Mouse (Mus musculus) frontal cortex, postnatal 10 days (tissue): ENCODE measurements around the gene Epp13.
"Not testable (repeated sequence)": the region's sequence is repeated elsewhere in the genome, so short reads cannot be mapped to it uniquely, and the experiment has no call there.

ENCODE experiments used
- DNase-seq, 2 experiments: peaks; one replicate each; pipeline ENCODE4 v3.0.0; 2022; ENCODE audit warnings: low spot score in 2 of 2, mixed read lengths in 1 of 2

Gene Epp13

GRCm38 (mm10) chr7:6252410-6252809 is at the start of gene Epp13:
Gene Epp13, plus strand, starts transcription at chr7:6252710.
- no peak for DNase-seq

- DNase-seq, result no peak
These were observed 48.3 kb upstream of the Epp13 start for GRCm38 (mm10) chr7:6204200-6204599.

- no peak for DNase-seq
These were observed 39.4 kb upstream of the Epp13 start for GRCm38 (mm10) chr7:6213144-6213543.

GRCm38 (mm10) chr7:6214691-6215090 is 37.8 kb upstream of the Epp13 start:
- not testable (repeated sequence) for DNase-seq

- no peak for DNase-seq
These were observed 32.4 kb upstream of the Epp13 start for GRCm38 (mm10) chr7:6220147-6220546.

GRCm38 (mm10) chr7:6221978-6222377 is 30.5 kb upstream of the Epp13 start, which contains the start of gene Zscan5b:
Gene Zscan5b, plus strand, starts transcription at chr7:6222278.
- no peak for DNase-seq

GRCm38 (mm10) chr7:6228491-6228890 is 24.0 kb upstream of the Epp13 start:
- DNase-seq, result not testable (repeated sequence)

GRCm38 (mm10) chr7:6239787-6240186 is 12.7 kb upstream of the Epp13 start:
- no peak for DNase-seq

GRCm38 (mm10) chr7:6240841-6241425 is 11.6 kb upstream of the Epp13 start:
- not testable (repeated sequence) for DNase-seq

- DNase-seq, result no peak
These were observed 7.9 kb upstream of the Epp13 start for GRCm38 (mm10) chr7:6244361-6245292.

- DNase-seq, result no peak
These were observed 1.9 kb downstream of the Epp13 start for GRCm38 (mm10) chr7:6254451-6254850.

GRCm38 (mm10) chr7:6257386-6257785 is 4.9 kb downstream of the Epp13 start:
- DNase-seq, result no peak

- no peak for DNase-seq
These were observed 6.0 kb downstream of the Epp13 start for GRCm38 (mm10) chr7:6258232-6259220.

- DNase-seq, result not testable (repeated sequence)
These were observed 7.5 kb downstream of the Epp13 start for GRCm38 (mm10) chr7:6260004-6260403.

- DNase-seq, result no peak
These were observed 9.6 kb downstream of the Epp13 start for GRCm38 (mm10) chr7:6262120-6262519.

GRCm38 (mm10) chr7:6262984-6263383 is 10.5 kb downstream of the Epp13 start:
- DNase-seq, result no peak

- DNase-seq, result no peak
These were observed 13.2 kb downstream of the Epp13 start for GRCm38 (mm10) chr7:6265695-6266094.

GRCm38 (mm10) chr7:6277906-6278305 is 25.4 kb downstream of the Epp13 start:
- DNase-seq, result no peak

GRCm38 (mm10) chr7:6282749-6283148 is 30.2 kb downstream of the Epp13 start:
- peak; percentile 61 to 79 for DNase-seq

GRCm38 (mm10) chr7:6283451-6284075 is 31.1 kb downstream of the Epp13 start:
- peak; percentile 66 to 82 for DNase-seq

GRCm38 (mm10) chr7:6284442-6285012 is 32.0 kb downstream of the Epp13 start:
- DNase-seq, result peak in 1 of 2 experiments; percentile 17
